Mouse (Mus musculus) heart, adult 2 months (tissue): Measurements from ENCODE around the gene Serpinb6c.
A peak's percentile ranks its signal among the peaks of the same experiment; 100 is the strongest.

Experiments
- CTCF ChIP-seq: fragments of 200-600 bp; IDR thresholded peaks from 2 replicates; pipeline ENCODE4 v1.8.1; 2022; ENCODE audit warnings: antibody characterized with exemption, mild to moderate bottlenecking, moderate library complexity
- EP300 ChIP-seq: fragments of 200-500 bp; IDR thresholded peaks from 2 replicates; pipeline ENCODE4 v1.6.1; 2011; ENCODE audit warnings: low read depth, low read length, control low read depth; ENCODE audit not compliant: insufficient read depth

DNA sequence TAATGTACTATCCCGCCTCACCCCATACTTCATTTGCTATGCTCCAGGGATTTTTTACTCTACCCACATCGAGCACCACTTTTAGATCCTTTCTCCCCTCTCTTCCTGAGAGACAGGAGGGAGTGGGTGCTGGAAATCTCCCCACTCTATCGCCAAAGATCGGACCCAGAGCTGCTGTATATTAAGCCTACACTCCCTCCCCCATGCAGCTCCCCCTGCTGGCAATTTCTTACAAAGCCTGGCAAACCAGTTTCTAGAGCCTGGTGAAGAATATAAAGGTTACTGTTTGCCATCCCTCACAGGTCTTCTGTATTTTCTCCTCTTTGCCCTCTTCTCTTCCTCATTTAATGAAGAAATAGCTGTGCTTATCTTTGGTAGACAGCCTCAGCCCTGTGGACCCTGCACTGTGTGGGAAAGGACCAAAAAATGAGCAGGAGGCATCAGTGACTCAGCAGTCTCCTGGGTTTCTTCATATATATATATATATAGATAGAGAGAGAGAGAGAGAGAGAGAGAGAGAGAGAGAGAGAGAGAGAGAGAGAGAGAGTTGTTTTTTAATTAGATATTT lies 36.8 kb upstream of the Serpinb6c start:
- peak; percentile 72 for TF ChIP-seq CTCF
- no peak for TF ChIP-seq EP300
